Mouse (Mus musculus) myocyte (in vitro differentiated cells): Measurements from ENCODE around the gene Olfr608.

Source experiments
- E2F4 ChIP-seq: IDR thresholded peaks from one replicate; pipeline ENCODE4 v1.6.1; 2011; ENCODE audit warnings: mild to moderate bottlenecking, control low read depth, moderate library complexity; ENCODE audit not compliant: insufficient read depth
- POLR2A ChIP-seq: IDR thresholded peaks from one replicate; pipeline ENCODE4 v1.6.1; 2011; ENCODE audit warnings: low read depth, mild to moderate bottlenecking, control low read depth, moderate library complexity; ENCODE audit not compliant: insufficient read length
- POLR2AphosphoS2 ChIP-seq: IDR thresholded peaks from one replicate; pipeline ENCODE4 v1.6.1; 2011; ENCODE audit warnings: low read depth, control low read depth; ENCODE audit not compliant: insufficient read length

- TF ChIP-seq POLR2A (no peak), POLR2AphosphoS2 (no peak), E2F4 (no peak)
These were observed 9.1 kb upstream of the Olfr608 start for GRCm38 (mm10) chr7:103460590-103460989.
